Mouse (Mus musculus): ENCODE measurements around the gene Tnmd.

Tnmd gene

DNA sequence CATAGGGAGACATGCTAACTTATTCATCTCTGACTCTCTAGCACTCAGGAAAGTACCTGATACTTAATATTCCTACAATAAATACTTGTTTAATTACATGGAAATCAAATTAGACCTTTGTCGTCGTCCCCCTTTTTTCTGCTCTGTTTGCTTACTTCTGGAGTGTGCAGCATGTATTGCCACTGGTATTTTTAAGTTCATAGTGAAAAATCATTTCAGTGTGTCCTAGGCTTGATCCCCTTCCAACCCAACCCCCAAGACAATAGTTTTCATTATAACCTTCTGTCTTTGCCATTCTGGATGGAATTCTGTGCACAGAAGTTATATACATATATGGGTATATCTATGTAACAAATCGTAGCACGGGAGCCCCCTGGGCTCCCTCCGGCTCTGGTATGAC, at the start of gene Tnmd:
Tnmd (plus strand) TSS at position 301 of the 400 bp plus-strand sequence.
- in situ Hi-C loops (cut with MboI; ENCODE audit: unreplicated experiment in 2 of 2): no loop called here

DNA sequence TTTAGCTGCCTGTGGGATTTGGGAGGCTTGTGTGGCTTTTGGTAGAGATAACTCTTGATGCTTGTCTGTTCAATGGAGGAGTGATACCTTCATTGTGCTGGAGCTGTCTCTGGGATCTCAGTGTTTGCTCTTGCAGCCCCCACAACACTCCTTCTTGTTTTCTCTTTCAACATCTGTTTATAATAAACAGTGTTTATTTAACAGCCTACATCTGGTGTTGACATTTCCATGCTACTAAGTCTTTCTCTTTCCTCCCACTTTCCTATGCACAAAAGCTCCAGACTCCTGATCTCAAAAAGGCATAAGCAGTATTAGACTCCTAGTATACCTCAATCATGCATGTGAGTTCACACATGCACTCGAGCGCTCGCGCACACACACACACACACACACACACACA, 2.9 kb downstream of the Tnmd start:
- in situ Hi-C loops (cut with MboI; ENCODE audit: unreplicated experiment in 2 of 2): no loop called here

DNA sequence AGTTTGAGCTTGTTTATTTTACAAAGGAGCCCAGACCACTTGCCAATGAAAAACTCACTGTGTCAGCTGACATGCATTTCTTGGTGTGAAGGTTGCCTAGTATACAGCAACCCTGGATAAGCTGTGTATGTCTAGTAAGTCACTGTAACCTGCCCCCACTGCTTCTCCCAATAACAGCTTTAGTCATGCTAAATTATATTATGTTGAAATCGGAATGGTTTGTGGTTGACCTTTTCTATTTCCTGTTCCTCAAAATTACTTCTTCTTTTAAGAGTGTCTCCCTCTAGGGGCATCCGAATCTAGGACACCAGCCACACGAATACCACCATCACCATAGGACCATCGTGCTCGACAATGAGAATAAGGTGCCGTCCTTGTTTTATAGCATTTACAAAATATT, 19.0 kb downstream of the Tnmd start:
- in situ Hi-C loops (cut with MboI; ENCODE audit: unreplicated experiment in 2 of 2): no loop called here

DNA sequence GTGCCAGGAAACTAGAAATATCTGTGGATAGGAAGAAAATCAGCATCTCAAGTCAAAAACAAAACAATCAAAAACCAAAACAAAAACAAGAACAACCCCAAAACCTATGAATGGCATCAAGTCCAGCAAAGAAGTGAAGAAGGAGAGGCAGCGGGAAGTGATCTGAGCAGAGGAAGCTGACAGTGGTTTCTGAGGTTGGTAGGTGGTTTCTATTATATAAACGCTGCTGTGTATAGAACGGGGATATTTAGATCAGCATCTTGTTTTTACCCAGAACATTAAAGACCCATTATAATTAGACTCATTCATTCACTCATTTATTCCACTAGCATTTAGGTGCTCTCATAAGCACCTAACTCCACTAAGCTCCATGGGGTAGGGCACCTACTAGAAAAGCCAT, 36.5 kb downstream of the Tnmd start:
- in situ Hi-C loops (cut with MboI; ENCODE audit: unreplicated experiment in 2 of 2): no loop called here

DNA sequence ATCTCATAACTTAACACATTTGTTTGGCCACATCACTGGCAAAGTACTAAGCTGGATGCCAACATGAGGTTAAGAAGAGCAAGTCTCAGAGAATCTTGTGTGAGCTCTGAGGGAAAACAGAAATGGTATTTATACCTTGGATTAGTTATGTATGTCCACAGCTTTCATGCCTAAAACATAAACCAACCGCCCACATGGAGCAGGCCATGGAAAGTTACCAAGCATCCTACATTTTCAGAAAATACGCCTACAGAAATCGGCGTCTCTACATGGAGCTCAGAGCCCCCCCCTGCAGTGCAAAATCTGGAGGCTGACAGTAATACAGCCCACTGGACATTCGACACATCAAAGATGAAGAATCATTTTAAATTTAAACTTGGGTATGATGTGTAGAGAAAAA, 37.3 kb downstream of the Tnmd start:
- in situ Hi-C loops (cut with MboI; ENCODE audit: unreplicated experiment in 2 of 2): no loop called here

DNA sequence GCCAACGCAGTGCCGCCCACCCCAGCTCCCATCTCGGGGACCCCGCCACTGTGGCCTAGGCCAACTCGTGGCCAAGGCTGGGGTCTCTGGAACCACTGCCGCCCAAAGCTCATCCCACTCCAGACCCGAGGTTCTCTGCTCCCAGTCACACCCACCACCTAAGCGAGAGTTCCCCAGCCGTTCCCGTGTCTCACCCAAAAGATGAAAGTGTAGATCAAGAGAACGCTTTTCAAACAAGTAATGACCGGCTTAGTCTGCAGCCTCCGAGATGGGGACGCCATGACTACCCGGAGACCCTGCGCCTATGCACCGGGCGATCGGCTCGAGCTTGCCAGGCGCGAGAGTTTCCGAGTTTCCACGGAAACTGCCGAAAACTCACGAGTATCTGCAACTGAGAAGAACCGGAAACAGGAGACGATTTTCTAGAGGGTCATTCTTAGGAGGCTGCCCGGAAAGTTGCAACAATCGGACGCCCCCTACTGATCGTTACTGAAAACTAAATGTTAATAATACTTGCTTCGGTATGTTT, 47.3 kb downstream of the Tnmd start, which contains the start of gene Tspan6:
Tspan6 (minus strand) TSS at position 416 of the 529 bp plus-strand sequence.
- in situ Hi-C loops (cut with MboI; ENCODE audit: unreplicated experiment in 2 of 2): no loop called here

DNA sequence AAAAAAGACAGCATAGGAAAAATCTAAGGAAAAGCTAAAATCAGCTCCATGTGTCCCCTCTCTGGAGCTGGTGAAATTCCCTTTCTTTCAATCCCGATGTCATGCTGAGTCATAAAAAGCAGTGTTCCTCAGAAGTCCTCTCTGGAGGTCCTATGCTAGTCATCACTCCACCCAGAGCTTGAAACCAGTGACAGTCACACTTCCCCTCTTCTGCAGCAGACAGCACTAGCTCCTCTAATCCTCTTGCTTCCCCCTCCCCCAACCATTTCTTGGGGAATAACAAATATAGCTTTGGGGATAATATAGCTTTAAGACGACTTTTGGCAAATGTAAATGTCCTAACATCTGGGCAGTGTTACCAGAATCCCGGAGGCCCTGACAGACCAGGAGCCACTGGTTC, 57.5 kb downstream of the Tnmd start, which contains the start of gene Srpx2:
Srpx2 (plus strand) TSS at position 166 of the 400 bp plus-strand sequence.
- in situ Hi-C loops (cut with MboI; ENCODE audit: unreplicated experiment in 2 of 2): no loop called here

DNA sequence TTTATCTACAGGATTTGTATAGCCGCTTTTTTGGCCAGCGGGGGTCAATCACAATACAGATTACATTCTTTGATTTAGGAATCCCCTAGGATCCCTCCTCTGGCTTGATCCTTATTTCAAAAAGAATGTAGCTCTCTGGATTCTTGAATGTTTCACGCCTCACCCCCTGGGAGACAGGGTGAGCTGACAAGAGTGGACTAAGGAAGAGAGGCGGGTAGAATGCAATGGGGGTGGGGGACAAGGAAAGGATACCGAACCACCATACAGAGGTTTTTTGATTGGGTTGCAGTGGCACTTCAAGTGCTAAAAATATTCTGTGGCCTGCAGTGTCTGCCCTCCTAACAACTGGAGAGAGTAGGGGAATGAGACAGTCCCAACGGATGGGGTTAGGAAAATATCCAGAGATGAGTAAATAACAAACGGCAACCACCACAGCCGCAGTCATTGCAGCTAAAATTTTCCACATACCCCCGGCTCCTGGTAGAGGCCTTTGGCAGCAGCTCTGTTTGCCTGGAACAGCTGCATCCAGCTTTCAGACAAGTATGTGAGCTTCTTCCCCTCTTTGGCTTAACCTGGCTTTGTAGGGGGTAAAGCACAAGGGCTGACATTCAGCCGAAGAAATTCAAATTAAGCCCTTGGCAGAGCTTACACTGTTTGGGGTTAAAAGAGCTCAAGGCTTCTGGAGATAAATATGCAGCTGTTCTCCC, 60.8 kb downstream of the Tnmd start:
- in situ Hi-C loops (cut with MboI; ENCODE audit: unreplicated experiment in 2 of 2): no loop called here

DNA sequence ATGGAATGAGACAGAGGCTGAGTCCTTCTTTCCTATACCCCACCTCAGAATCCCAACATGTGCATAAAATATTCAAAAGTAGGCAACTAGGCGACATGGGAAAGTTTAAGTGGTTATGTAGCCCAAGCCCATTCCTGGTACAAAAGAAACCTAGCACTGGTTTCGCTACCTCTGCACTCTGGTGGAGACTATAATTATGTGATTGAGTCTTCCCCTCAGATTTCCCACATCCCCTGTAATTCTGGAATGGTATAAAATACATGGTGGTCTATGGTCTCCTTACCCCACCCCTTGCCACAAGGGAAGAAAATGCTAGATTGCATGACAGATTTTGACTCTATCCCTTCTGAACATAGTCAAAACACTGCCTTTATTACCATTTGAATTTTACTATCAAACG, 62.2 kb downstream of the Tnmd start:
- in situ Hi-C loops (cut with MboI; ENCODE audit: unreplicated experiment in 2 of 2): no loop called here

DNA sequence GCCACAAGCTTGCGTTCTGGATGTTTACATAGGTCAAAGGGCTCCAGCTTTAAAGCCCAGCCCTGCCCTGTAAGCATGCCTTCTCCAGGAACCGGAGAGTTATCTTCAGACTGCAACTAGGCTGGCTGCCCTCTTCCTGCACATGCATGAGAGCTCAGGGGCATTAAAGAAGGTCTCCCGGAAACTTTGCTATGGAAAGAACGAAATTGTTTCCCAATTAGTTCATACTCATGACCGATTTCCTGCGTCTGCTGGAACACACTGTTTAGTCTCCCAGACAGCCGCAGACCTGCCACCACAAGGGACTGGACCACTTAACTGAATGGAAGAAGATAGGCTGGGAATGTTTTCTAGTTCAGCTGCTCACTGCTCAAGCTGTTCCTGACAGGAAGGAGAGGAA, 63.4 kb downstream of the Tnmd start:
- in situ Hi-C loops (cut with MboI; ENCODE audit: unreplicated experiment in 2 of 2): no loop called here

All from v-Abl transformed pro-B cells (cell line).